Mouse (Mus musculus) layer of hippocampus, postnatal 10 days (tissue): ENCODE measurements around the gene Zfp583. TPM values are rescaled to one million over a fixed set of nuclear protein-coding genes. Genes with fewer than 3 reads are reported as not detected.
"Not testable (repeated sequence)": the region's sequence is repeated elsewhere in the genome, so short reads cannot be mapped to it uniquely, and the experiment has no call there.

Source experiments
- DNase-seq, 2 experiments: peaks; one replicate each; pipeline ENCODE4 v3.0.0; 2021; ENCODE audit warnings: low spot score in 2 of 2
- long read RNA-seq: library from polyadenylated mRNA; stranded (forward); transcript quantifications from one replicate; pipeline ENCODE4 v2.0.0, GENCODE M21; 2023
- total RNA-seq, 2 experiments: library from RNA; stranded (reverse); gene quantifications; 2 replicates each; pipeline ENCODE4 v1.2.3; 2021

Gene Zfp583
- 10 to 100 TPM; 17.6 to 17.8 TPM for total RNA-seq
- long read RNA-seq, partial matches to known transcripts: 0 of 12 reads
- long read RNA-seq, other reads (novel, unspliced or antisense): 9 of 12 reads

DNA sequence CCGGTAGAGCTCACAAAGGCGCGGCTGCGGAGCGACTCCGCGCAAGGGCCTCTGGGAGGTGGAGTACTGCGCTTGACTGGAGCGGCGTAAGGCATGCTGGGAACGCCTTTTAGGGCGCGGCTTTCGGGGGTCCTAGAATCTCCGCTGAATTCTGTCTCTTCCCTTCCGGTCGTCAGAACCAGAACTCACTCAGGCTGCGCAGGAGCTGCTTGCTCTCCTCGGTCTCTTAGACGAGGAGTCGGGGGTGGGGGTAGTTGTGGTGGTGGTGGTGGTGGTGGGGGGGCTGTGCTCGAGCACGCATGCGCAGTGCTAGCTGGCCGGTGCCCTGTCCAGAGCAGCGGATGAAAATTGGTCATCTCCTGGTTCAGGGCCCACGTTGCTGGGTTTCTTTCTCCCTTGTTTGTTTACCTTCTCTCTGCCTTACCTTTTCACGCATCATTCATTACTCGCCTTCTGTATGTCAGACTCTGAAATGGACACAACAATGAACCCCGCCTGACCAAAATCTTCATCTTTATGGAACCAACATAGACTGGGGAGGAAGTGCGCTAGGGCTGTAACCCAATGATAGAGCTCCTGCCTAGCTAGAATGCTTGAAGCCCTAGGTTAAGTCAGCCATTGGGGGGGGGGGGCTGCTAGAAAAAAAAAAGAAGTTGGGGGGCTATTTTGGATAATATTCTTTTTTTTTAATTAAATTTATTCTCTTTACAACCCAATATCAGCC, at the start of gene Zfp583:
Gene Zfp583, minus strand, starts transcription at position 53 of the 724 bp plus-strand sequence.
- peak; percentile 86 to 87 for DNase-seq

DNA sequence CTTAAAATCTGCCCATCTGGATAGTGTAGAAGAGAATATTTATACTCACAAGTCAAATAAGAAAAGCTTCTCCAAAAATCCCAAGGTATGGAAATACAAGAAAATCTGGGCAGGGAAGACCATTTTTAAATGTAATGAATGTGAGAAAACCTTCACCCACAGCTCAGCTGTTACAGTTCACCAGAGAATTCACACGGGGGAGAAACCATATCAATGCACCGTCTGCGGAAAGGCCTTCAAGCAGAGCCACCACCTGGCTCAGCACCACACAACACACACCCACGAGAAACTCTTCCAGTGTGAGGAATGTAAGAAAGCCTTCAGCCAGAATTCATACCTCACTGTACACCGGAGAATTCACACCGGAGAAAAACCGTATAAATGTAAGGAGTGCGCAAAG, 47.4 kb upstream of the Zfp583 start:
- no peak for DNase-seq

DNA sequence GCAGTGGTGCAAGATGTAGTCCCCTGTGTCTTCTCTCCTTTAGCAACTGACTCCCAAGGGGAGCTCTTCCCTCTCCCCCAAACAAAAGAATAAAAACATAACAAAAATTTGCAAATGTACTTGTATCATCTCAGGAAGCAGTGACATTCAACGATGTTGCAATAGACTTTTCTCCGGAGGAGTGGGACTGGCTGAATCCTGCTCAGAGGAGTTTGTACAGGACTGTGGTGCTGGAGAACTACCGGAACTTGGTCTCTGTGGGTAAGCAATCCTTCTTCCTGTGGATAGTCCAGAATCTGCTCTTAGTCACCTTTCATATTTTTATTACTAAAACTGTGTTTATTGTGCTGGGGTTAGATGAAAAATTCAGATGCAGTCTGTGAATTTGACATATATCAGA, 41.9 kb upstream of the Zfp583 start:
- DNase-seq: no peak

DNA sequence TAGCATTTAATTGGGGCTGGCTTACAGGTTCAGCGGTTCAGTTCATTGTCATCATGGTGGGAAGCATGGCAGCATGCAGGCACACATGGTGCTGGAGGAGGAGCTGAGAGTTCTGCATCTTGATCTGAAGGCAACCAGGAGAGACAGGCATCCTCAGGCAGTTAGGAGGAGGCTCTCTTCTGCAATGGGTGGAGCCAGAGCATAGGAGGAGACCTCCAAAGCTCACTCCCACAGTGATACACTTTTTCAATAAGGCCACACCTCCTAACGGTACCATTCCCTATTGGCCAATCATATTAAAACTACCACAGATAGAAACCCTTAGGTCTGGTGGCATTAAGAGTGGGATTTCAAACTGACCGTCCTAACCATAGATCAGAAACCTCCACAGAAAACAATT, 38.4 kb upstream of the Zfp583 start:
- no peak for DNase-seq

DNA sequence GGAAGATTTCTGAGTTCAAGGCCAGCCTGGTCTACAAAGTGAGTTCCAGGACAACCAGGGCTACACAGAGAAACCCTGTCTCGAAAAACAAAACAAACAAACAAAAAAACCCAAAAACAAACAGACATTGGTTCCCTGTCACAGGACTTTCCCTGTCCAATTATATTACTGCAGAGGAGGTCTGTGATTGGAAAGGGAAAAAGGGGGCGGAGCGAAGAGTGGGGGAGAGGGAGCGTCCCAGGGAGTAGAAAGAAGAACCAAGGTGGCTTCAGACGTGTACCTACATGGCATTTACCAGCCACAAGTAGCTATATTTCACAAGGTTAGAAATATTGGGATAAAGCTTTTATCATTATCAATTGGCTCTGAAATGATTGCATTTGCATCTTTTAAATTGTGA, 37.1 kb upstream of the Zfp583 start:
- not testable (repeated sequence) for DNase-seq

DNA sequence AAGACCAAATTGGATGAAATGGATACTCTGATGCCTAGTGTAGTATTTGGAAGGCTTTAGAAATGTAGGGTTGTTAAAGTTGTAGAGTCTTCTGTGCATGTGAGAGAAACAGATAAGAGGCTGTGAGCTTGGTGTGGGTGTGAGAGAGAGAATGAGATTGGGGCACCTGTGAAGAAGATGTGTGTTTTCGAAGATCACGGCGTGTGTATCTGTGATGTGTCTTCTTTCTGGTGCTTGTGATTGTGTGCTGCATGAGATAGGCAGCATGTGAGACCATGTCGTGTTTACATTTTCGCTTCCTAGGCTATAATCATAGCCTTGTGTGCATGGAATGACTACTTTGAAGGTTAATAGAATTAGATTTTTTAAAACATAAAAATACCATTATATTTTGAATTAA, 36.1 kb upstream of the Zfp583 start:
- DNase-seq: no peak

DNA sequence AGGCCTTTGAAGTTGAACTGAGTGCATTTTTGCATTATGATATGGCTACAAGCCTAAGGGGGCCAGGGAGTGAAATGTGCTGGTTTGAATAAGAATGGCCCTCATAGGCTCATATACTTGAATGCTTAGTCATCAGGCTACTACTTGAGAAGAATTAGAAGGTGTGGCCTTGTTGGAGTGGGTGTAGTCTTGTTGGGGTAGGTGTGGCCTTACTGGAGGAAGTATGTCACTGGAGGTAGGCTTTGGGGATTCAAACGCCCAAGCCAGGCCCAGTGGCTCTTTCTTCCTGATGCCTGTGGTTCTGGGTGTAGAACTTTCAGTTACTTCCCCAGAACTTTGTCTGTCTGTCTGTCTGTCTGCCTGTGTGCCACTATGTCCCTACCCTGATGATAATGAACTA, 33.7 kb upstream of the Zfp583 start:
- DNase-seq: no peak

DNA sequence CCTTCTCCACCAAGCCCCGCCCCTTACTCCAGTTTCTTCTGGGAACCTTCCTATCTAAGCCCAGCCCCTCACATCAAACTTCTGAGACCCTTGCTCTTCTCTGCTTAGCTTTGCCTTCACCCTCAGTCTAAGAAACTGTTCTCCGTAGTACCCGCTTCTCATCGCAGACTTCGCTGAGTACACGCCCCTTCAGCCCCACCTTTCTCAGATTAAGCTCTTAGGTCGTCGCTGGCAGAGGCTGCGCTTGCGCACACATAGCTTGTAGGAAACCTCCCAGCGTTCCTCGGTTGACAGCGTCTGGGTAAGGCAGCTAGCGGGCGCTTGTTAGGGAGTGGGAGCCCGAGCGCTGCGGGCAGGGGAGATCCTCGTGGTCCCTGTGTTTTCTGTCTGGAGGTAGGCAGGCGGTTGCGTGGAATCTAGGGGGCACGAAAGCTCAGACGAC, 32.0 kb upstream of the Zfp583 start, which contains the start of gene Zfp78:
Gene Zfp78, plus strand, starts transcription at position 234 of the 442 bp plus-strand sequence.
- peak in 1 of 2 experiments; percentile 92 for DNase-seq

DNA sequence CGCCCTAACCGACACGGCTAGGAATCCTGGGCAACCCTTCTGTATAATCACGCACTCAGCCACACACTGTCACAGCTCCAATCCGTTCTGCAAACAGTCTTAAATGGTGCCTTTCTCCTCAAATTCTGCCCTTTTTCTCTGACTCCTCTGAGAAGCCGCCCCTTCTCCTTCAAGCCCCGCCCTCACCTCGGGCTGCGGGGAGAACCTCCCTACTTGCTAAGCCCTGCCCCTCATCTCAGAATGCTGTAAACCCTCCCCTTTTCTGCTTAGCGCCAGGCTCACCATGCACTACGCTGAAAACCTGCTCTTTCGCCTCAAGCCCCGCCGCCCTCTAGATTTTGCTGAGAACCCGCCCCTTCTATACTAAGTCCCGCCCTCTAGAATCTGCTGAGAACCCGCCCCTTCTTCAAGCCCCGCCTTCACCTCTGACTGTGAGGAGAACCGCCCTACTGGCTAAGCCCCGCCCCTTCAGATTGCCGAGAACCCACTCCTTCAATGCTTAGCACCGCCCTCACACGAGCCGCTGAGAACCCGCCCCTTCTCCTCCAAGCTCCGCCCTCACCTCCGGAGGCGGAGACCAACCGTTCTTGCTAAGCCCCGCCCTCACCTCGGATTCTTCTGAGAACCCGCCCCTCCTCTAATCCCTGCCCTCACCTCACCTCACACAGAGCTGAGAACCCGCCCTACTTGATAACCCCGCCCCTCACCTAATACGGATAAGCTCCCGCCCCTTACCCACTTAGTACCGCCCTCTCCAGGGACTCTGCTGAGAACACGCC, 31.4 kb upstream of the Zfp583 start:
- peak; percentile 97 to 98 for DNase-seq

DNA sequence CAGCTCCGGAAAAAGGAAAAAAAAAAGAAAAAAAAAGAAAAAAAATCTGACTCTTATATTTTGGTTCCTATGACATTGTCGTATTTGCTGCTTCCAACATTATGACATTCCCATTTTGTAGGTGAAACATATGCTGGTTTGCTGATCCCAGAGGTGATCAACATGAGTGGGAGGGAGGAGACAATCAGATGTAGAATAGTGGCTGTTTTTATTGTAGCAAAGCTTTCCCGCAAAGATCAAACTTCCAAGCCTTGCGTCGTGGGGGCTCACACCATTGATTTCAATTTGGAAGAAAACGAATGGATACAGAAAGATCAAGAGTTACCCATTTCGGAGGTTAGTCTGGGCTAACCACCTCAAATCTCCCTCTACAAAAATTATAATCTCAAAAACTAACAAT, 30.7 kb upstream of the Zfp583 start:
- DNase-seq: no peak

DNA sequence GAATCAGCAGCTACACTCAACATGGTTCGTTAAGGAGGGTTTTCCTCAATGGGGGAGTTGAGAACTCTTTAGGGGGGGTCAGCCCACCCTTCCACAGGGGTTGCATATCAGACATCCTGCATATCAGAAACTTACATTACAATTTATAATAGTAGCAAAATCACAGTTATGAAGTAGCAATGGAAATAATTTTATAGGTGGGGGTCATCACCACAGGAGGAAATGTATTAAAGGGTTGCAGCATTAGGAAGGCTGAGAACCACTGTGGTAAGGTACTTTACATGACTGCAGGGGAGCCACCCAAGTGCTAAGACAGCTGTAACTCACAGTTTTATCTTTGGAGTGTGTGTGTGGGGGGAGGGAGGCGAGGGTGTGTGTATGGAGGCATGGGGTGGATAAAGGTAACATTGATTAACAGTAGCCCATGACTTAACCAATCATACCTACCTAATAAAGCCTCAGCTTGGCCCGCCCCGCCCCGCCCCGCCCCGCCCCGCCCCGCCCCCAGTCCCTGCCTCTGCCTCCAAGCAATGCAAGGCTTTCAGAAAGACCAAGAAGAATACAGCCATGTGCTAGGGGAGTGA, 29.5 kb upstream of the Zfp583 start:
- no peak for DNase-seq

DNA sequence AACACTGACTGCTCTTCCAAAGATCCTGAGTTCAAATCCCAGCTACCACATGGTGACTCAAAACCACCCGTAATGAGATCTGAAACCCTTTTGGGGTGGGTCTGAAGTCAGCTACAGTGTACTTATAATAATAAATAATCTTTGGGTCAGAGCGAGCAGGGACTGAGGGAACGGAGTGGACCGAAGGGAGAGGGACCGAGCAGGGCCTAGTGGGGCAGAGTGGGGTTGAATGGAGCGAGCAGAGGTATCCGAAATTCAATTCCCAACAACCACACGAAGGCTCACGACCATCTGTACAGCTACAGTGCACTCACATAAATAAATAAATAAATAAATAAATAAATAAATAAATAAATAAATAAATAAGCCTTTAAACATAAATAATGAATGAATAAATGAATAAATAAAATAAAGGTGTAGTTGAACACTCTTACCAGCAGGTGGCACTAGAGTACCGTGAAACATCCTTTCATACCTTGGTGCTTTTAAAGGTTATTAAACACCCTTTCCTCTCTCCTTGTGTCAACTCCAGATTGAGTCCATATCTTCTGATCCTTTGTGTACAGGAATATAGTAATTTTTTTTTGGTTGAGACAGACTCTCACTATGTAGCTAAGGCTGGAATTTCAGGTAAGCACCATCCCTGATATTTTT, 28.0 kb upstream of the Zfp583 start:
- DNase-seq: no peak

DNA sequence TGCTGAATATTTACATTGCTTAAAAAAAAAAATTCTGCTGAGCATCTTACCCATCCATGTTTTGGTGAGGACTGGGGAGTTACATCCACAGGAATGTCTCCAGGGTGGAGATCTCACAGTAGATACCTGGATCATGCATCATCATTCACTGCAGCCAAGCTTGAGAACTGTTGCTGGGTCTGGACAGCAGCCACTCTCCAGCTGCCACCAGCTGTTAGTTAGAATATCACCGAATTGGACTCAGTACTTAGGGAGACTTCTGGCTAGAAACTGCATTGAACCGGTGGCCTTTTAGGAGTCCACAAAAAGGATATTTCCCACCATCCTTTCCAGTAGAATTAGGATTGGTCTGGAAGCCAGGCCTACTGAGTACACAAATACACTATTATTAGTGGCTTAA, 27.0 kb upstream of the Zfp583 start:
- DNase-seq: no peak

DNA sequence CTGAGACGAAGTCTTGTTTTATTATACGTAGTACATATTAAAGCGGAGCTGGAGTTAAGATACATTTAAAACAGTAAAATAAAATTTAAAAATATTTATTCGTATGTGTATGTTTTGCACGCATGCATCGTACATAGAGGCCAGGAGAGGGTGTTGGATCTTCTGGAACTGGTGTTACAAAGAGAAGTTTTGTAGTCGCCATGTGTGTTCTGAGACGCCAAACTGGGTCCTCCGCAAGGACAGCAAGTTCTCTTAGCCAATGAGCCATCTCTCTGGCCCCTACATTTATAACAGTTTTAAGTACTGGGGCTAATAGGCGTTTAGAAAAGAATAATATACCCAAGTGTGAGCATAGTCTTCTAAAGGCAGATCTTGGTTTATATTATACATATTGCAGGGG, 13.0 kb upstream of the Zfp583 start:
- DNase-seq: no peak

DNA sequence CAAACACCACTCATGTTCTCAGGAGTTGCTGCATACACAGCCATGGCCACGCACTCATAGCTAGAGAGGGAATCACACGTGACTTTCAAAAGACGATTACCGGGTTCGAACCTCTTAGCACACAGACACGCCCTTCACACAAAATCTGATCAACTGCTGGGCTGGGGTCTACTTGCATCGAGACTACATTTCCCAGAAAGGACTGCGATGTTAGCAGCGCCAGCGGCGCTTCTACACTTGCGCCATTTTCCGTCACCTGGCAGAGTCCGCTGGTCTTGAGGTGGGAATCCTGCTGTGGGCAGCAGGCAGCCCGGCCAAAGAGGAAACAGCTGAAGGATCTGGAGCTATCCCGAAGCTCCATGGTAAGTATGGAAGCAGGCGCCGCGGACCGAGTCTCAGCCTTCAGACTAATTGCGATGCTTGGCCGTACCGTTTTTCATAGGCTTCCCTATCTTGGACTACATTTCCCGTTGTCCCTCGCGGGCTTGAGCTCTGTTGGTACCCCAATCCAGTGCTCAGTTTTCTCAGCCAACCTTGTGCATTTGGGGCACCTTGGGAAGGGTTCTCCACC, 12.5 kb upstream of the Zfp583 start, which contains the start of gene Gm3854:
Gene Gm3854, plus strand, starts transcription at position 259 of the 571 bp plus-strand sequence.
- DNase-seq: peak; percentile 74 to 80

DNA sequence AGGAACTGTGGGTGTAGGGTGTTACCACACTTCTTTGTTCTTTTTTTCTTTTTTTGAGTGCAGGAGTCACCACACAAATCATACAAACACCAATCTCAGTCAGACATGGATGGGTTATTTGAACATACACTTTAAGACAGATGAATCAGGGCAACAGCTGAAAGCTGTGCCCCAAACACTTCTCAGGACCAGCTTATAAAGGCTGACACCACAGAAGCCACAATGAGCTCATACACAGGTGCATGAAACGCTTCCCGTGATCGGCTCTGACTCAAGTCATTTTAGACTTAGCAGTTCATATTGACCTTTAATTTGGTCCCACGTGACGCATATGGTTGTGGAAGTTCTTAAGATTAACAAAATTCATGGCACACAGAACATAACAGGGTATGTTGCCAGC, 8.8 kb upstream of the Zfp583 start:
- no peak for DNase-seq

DNA sequence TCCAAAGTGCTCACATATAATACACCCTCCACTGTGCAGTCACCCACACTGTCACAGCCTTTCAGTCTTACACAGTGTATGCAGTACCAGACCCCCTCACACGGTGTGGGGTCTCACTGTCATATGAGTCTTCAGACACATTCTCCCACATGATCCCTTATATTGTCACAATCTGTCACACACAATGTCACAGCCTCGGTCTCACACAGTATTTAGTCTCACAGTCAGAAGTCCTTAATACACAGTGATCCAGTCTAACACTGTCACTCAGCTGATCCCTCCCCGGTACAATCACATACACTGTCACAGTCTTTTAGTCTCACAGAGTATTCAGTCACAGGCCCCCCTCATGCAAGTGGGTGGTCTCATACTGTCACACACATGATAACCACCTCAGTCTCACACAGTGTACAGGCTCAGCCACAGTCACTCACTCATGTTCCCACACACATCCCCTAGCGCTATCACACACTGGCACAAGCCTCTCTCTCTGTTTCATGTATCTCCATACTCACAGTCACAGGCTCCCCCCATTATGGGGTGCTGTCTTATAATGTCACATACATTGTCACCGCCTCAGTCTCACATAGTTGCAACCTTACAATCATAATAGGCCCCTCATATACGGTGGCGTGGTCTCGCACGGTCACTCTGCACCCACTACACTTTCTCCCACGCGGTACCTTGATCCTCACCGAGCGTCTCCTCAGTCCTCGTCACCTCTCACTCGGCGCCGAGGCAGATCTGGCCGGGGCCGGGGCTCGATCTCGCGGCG, 440 bp downstream of the Zfp583 start:
- peak; percentile 51 to 53 for DNase-seq

DNA sequence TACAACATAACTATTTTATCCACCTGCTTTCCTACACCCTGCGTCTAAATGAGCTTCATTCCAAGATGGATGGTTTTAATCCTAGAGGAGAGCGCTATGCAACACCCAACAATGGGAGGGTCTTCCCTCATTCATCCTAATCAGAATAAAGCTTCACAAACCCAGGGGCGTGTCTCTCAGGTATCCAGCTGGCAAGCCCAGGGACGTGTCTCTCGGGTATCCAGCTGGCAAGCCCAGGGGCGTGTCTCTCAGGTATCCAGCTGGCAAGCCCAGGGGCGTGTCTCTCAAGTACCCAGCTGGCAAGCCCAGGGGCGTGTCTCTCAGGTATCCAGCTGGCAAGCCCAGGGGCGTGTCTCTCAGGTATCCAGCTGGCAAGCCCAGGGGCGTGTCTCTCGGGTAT, 30.3 kb downstream of the Zfp583 start:
- not testable (repeated sequence) for DNase-seq

DNA sequence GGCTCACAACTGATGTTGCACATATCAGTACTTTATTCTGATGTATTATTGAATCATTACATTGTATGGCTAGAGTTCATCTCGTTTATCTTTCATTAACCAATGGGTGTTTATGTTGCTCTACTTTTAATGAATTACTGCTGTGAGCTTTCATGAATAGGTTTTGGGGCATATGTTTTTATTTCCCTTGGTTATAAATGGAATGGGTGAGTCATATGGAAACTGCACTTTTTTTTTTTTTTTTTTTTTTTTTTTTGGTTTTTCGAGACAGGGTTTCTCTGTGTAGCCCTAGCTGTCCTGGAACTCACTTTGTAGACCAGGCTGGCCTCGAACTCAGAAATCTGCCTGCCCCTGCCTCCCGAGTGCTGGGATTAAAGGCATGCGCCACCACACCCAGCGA, 40.0 kb downstream of the Zfp583 start:
- not testable (repeated sequence) for DNase-seq

DNA sequence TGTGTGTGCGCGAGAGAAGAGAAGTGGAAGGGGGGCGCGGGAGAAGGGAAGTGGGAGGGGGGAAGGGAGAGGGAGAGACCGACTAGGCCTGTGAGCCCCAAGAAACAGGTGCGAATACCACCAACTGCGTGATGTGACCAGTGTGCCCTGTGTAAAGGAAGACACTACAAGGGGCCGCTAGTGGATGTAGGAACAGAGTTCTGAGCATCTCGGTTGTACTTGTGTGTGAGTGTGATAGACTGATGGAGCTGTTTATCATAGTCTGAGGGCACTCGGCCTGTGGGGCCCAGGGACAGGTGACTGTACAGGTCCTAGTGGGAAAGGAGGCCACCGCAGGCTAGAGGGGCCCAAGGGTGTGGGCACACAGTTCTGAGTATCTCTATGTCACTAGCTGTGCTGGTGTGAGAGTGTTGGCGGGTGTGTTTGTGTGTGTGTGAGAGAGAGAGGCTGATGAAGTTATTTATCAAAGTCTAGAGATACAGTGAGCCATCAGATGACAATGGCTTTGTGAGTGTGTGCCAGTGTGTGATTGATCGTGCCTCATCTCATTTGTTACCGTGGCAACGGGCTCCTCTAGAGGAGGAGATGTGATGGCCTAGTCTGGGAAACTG, 44.1 kb downstream of the Zfp583 start:
- DNase-seq: peak in 1 of 2 experiments; percentile 40
